Mouse (Mus musculus): Measurements from ENCODE around the gene Ap4b1. TPM values are rescaled to one million over a fixed set of nuclear protein-coding genes. Genes with fewer than 3 reads are reported as not detected.

Gene Ap4b1
- 22.2 and 23.4 TPM in 2 replicates for polyA plus RNA-seq (2015; fragmentation: Nextera tagmentation; extraction: Ambion mirVana)

DNA sequence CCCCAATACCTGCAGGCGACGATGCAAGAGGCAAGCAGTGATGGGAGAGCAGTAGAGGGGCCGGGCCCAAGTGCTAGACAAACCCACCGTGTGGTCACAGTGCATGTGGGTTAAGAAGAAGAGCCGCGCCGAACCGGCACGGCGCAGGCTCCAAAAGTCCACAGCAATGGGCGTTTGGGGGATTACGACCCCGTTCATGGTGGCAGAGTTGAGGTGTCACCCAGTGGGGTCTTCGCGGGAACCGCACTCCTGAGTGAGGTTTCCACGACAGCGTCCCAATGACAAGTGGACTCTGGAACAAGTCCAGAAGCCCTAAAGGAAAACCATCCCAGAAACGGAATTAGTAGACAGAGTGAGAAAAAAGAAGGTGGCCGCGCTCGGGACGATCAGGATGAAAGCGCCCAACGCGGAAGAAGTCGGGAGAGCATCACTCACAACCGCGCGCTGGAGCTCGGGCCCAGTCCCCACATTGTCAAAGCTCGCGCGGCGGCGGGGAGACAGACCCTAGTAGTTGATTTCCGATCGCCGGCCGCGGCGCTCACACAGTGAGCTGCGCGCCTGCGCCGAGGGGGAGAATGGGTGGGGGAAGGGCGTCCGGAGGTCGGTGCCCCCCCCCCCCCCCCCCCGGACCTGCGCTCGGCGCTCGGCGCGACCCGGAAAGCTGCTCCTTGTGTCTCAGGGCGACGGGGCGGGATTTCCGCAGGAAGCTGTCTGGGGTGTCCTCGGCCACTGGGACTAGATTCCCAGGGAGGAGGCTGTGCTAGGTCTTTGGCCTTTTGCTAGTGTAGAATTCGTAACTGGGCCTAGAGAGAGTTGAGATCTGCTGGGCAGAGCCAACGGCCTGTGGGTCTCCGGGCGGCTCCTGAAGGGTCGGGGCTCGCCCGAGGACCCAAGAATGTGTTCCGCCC, at the start of gene Ap4b1, which contains the start of the genes Dclre1b and Gm43064:
TSS of gene Ap4b1 (plus strand) at position 630 of the 908 bp plus-strand sequence.
TSS of gene Dclre1b (minus strand) at position 554 of the 908 bp plus-strand sequence.
TSS of gene Gm43064 (plus strand) at position 683 of the 908 bp plus-strand sequence.
- peaks cover 18% of the 10 kb centered on the region for H3K4me1 ChIP-seq
- peak within 1 kb of the TSS; percentile 59 for H3K4me2 ChIP-seq (replicated peaks)
- H3K9ac ChIP-seq, result peak within 1 kb of the TSS; percentile 77
- no peaks in the 10 kb centered on the region for H3K27me3 ChIP-seq
- H3K27ac ChIP-seq (replicated peaks), result peak within 1 kb of the TSS; percentile 94
- peak within 1 kb of the TSS; percentile 80 for H3K4me3 ChIP-seq (replicated peaks)
- H3K36me3 ChIP-seq, result peaks cover 24% of the 10 kb centered on the region
- H3K9me3 ChIP-seq (replicated peaks), result no peaks in the 10 kb centered on the region
- under 1% methylated on average over 67 of the region's 70 CpGs for whole genome bisulfite sequencing
- ATAC-seq (ENCODE audit: insufficient number of reproducible peaks, low FRiP score, low TSS enrichment, low read depth), result peak; percentile 95

- ATAC-seq (ENCODE audit: insufficient number of reproducible peaks, low FRiP score, low TSS enrichment, low read depth), result no peak
- Histone ChIP-seq H3K9me3 (replicated peaks) (no peaks in the 10 kb centered on the region), H3K27ac (replicated peaks) (no peak overlapping the region), H3K9ac (no peak overlapping the region), H3K4me3 (replicated peaks) (no peak overlapping the region), H3K36me3 (peaks cover 40% of the 10 kb centered on the region), H3K27me3 (no peaks in the 10 kb centered on the region), H3K4me2 (replicated peaks) (no peak overlapping the region), H3K4me1 (peaks cover 8% of the 10 kb centered on the region)
- WGBS, result 60% methylated on average over 3 of the region's 3 CpGs
These were observed 42.5 kb upstream of the Ap4b1 start for GRCm38 (mm10) chr3:103766789-103767188.

DNA sequence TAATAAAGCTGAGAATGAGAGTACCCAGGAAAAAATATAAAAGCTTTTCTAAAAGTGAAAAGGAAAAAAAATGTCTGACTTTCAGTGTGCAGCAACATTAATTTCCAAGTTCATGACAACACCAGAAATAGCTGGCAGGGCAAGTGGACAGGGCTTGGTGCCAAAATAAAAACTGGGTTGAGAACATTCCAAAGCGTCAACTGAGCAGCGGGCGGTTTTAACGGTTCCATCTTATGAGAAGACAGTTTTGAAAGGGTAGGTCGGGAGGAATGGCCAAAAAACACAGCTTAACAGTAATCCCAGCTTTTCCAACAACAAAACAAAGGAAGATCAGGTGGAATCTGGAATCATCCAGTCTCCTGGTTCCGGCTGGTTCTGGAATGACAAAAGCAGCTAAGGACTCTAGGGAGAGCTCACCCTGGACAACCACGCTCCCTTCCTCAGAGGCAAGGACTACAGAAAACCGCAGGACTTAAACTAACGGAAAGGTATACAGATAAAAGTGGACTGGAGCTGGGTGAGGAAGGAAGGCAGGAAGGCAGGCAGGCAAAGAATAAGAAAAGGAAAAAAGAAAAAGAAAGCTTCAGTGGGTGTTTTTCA, 37.7 kb upstream of the Ap4b1 start:
- H3K4me2 ChIP-seq (replicated peaks), result no peak overlapping the region

GRCm38 (mm10) chr3:103772846-103773245, 36.5 kb upstream of the Ap4b1 start:
- Histone ChIP-seq H3K27me3 (no peaks in the 10 kb centered on the region), H3K4me1 (peaks cover 10% of the 10 kb centered on the region), H3K9me3 (replicated peaks) (no peaks in the 10 kb centered on the region), H3K4me3 (replicated peaks) (no peak overlapping the region), H3K4me2 (replicated peaks) (no peak overlapping the region), H3K27ac (replicated peaks) (no peak overlapping the region), H3K36me3 (peaks cover 23% of the 10 kb centered on the region), H3K9ac (no peak overlapping the region)
- ATAC-seq (ENCODE audit: insufficient number of reproducible peaks, low FRiP score, low TSS enrichment, low read depth), result no peak
- WGBS, result 85% methylated on average over 4 of the region's 4 CpGs

More for the DNA sequence above, 37.7 kb upstream of the Ap4b1 start:
- no peaks in the 10 kb centered on the region for H3K9me3 ChIP-seq (replicated peaks)
- peaks cover 14% of the 10 kb centered on the region for H3K36me3 ChIP-seq
- H3K4me1 ChIP-seq, result peaks cover 10% of the 10 kb centered on the region
- no peaks in the 10 kb centered on the region for H3K27me3 ChIP-seq
- no peak overlapping the region for H3K4me3 ChIP-seq (replicated peaks)
- WGBS, result 50% methylated on average over 9 of the region's 9 CpGs
- H3K27ac ChIP-seq (replicated peaks), result peak overlapping the region; percentile 66; the same call in 1 of the 2 replicates
- H3K9ac ChIP-seq, result no peak overlapping the region
- no peak for ATAC-seq (ENCODE audit: insufficient number of reproducible peaks, low FRiP score, low TSS enrichment, low read depth)

GRCm38 (mm10) chr3:103773508-103773907, 35.8 kb upstream of the Ap4b1 start:
- H3K27ac ChIP-seq (replicated peaks), result no peak overlapping the region

DNA sequence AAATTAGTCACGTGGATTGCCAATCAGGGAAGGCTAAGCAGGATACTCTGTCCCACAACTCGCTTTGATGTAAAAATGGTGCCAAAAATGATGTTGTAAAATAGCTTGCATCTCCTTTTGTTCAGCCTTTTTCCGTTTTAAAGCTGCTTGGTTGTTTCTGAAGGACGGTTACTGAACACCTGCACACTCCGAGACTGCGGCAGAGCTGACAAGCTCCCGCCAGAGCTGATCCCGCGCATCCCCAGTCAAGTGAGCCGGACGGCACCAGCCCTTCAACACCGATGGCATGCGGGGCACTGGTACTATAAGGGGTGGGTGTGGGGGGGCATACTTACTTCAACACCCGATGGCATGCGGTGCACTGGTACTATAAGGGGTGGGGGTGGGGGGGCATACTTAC, 35.3 kb upstream of the Ap4b1 start:
- Histone ChIP-seq H3K9me3 (replicated peaks) (no peaks in the 10 kb centered on the region), H3K4me3 (replicated peaks) (no peak overlapping the region), H3K36me3 (peaks cover 15% of the 10 kb centered on the region), H3K4me1 (peaks cover 10% of the 10 kb centered on the region), H3K27ac (replicated peaks) (no peak overlapping the region), H3K9ac (no peak overlapping the region), H3K27me3 (no peaks in the 10 kb centered on the region), H3K4me2 (replicated peaks) (no peak overlapping the region)
- no peak for ATAC-seq (ENCODE audit: insufficient number of reproducible peaks, low FRiP score, low TSS enrichment, low read depth)
- WGBS, result 84% methylated on average over 15 of the region's 15 CpGs

More at GRCm38 (mm10) chr3:103773508-103773907, 35.8 kb upstream of the Ap4b1 start:
- Histone ChIP-seq H3K4me1 (peaks cover 10% of the 10 kb centered on the region), H3K4me2 (replicated peaks) (no peak overlapping the region), H3K9me3 (replicated peaks) (no peaks in the 10 kb centered on the region), H3K27me3 (no peaks in the 10 kb centered on the region), H3K36me3 (peaks cover 19% of the 10 kb centered on the region), H3K9ac (no peak overlapping the region), H3K4me3 (replicated peaks) (no peak overlapping the region)
- no peak for ATAC-seq (ENCODE audit: insufficient number of reproducible peaks, low FRiP score, low TSS enrichment, low read depth)
- WGBS, result 79% methylated on average over 3 of the region's 3 CpGs

- Histone ChIP-seq H3K4me1 (no peaks in the 10 kb centered on the region), H3K36me3 (peaks cover 15% of the 10 kb centered on the region), H3K9me3 (replicated peaks) (no peaks in the 10 kb centered on the region), H3K27ac (replicated peaks) (no peak overlapping the region), H3K27me3 (no peaks in the 10 kb centered on the region), H3K4me2 (replicated peaks) (no peak overlapping the region), H3K4me3 (replicated peaks) (no peak overlapping the region), H3K9ac (no peak overlapping the region)
- no peak for ATAC-seq (ENCODE audit: insufficient number of reproducible peaks, low FRiP score, low TSS enrichment, low read depth)
- 86% methylated on average over 11 of the region's 11 CpGs for WGBS
These were observed 31.4 kb upstream of the Ap4b1 start for GRCm38 (mm10) chr3:103777940-103778339.

DNA sequence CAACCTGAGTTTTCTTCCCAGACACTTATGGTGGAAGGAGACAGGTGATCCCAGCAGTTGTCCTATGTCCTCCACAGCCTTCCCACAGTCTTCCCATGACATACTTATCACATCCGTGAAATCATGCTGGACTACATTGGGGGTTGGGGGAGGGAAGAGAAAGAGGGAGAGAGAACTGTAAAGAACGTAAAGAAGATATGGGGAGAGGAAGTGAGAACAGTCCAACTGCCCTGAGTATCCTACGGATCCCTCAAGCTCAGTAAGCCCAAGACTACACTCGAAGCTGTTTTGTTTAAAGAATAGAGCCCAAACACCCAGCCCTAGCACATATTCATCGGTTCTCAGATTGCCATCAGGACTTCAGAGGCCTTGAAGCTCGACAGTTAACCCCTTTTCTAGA, 30.7 kb upstream of the Ap4b1 start:
- Histone ChIP-seq H3K9me3 (replicated peaks) (no peaks in the 10 kb centered on the region), H3K36me3 (peaks cover 13% of the 10 kb centered on the region), H3K27me3 (no peaks in the 10 kb centered on the region), H3K9ac (no peak overlapping the region), H3K4me1 (no peaks in the 10 kb centered on the region), H3K27ac (replicated peaks) (no peak overlapping the region), H3K4me2 (replicated peaks) (no peak overlapping the region), H3K4me3 (replicated peaks) (no peak overlapping the region)
- 76% methylated on average over 6 of the region's 6 CpGs for WGBS
- ATAC-seq (ENCODE audit: insufficient number of reproducible peaks, low FRiP score, low TSS enrichment, low read depth), result no peak

GRCm38 (mm10) chr3:103779183-103779582, 30.1 kb upstream of the Ap4b1 start:
- Histone ChIP-seq H3K4me2 (replicated peaks) (no peak overlapping the region), H3K4me3 (replicated peaks) (no peak overlapping the region), H3K9me3 (replicated peaks) (no peaks in the 10 kb centered on the region), H3K9ac (no peak overlapping the region), H3K27ac (replicated peaks) (no peak overlapping the region), H3K36me3 (peaks cover 13% of the 10 kb centered on the region), H3K27me3 (no peaks in the 10 kb centered on the region), H3K4me1 (no peaks in the 10 kb centered on the region)
- ATAC-seq (ENCODE audit: insufficient number of reproducible peaks, low FRiP score, low TSS enrichment, low read depth), result no peak
- 83% methylated on average over 7 of the region's 7 CpGs for WGBS

- H3K4me2 ChIP-seq (replicated peaks), result no peak overlapping the region
- no peaks in the 10 kb centered on the region for H3K9me3 ChIP-seq (replicated peaks)
- H3K9ac ChIP-seq, result no peak overlapping the region
- peaks cover 13% of the 10 kb centered on the region for H3K36me3 ChIP-seq
- no peaks in the 10 kb centered on the region for H3K27me3 ChIP-seq
- H3K4me1 ChIP-seq, result no peaks in the 10 kb centered on the region
- WGBS, result 90% methylated on average over 3 of the region's 3 CpGs
- no peak for ATAC-seq (ENCODE audit: insufficient number of reproducible peaks, low FRiP score, low TSS enrichment, low read depth)
- H3K27ac ChIP-seq (replicated peaks), result no peak overlapping the region
- no peak overlapping the region for H3K4me3 ChIP-seq (replicated peaks)
These were observed 29.0 kb upstream of the Ap4b1 start for GRCm38 (mm10) chr3:103780271-103780670.

DNA sequence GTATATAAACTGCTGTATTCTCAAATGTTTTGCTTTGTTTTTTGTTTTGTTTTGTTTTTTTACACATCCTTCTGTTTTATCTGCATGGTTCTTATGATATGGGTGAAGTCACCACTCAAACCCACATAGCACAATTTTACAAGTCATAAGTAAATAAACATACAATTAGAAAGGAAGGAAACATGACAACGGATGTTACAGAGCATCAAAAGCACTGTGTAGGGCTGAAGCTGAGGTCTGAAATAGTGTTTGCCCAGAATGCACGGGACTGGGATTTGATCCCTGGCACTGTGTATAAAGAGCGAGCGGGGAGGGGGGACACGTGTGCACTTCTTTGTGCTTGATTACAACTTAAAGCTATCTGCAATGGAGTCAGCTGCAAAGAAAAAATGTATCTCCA, 28.5 kb upstream of the Ap4b1 start:
- H3K9ac ChIP-seq, result no peak overlapping the region
- 75% methylated on average over 5 of the region's 5 CpGs for WGBS
- no peak for ATAC-seq (ENCODE audit: insufficient number of reproducible peaks, low FRiP score, low TSS enrichment, low read depth)
- no peaks in the 10 kb centered on the region for H3K9me3 ChIP-seq (replicated peaks)
- no peaks in the 10 kb centered on the region for H3K27me3 ChIP-seq
- H3K4me1 ChIP-seq, result no peaks in the 10 kb centered on the region
- no peak overlapping the region for H3K27ac ChIP-seq (replicated peaks)
- H3K4me3 ChIP-seq (replicated peaks), result no peak overlapping the region
- no peak overlapping the region for H3K4me2 ChIP-seq (replicated peaks)
- peaks cover 13% of the 10 kb centered on the region for H3K36me3 ChIP-seq

Measured in embryonic facial prominence, embryonic 15.5 days (tissue).